Mouse (Mus musculus) limb, embryonic 15.5 days (tissue): ENCODE data around the gene Ushbp1. TPM values are rescaled to one million over a fixed set of nuclear protein-coding genes. Genes with fewer than 3 reads are reported as not detected.
A peak's percentile ranks its signal among the peaks of the same experiment; 100 is the strongest.

ENCODE experiments used
- ATAC-seq: fragments of 200-750 bp; cut with Nextera tagmentation; 2 replicates; pipeline ENCODE4 v1.8.0; 2017; ENCODE audit warnings: low read depth, moderate TSS enrichment; ENCODE audit not compliant: insufficient number of reproducible peaks, low FRiP score, low TSS enrichment
- H3K27ac ChIP-seq: fragments of 300-500 bp; sonication (generic); 2 replicates; pipeline ENCODE4 v1.5.1; 2015; ENCODE audit warnings: moderate library complexity, mild to moderate bottlenecking, inconsistent platforms
- H3K27me3 ChIP-seq: fragments of 300-500 bp; sonication (generic); 2 replicates; pipeline ENCODE4 v1.6.1; 2015; ENCODE audit warnings: inconsistent platforms
- H3K36me3 ChIP-seq: fragments of 300-500 bp; sonication (generic); 2 replicates; pipeline ENCODE4 v1.6.1; 2015; ENCODE audit warnings: inconsistent platforms
- H3K4me1 ChIP-seq: fragments of 300-500 bp; sonication (generic); 2 replicates; pipeline ENCODE4 v1.6.1; 2015; ENCODE audit warnings: inconsistent platforms
- H3K4me2 ChIP-seq: fragments of 300-500 bp; sonication (generic); 2 replicates; pipeline ENCODE4 v1.6.1; 2015; ENCODE audit warnings: mild to moderate bottlenecking, inconsistent platforms
- H3K4me3 ChIP-seq: fragments of 300-500 bp; sonication (generic); 2 replicates; pipeline ENCODE4 v1.5.1; 2015; ENCODE audit warnings: mild to moderate bottlenecking, inconsistent platforms
- H3K9ac ChIP-seq: fragments of 300-500 bp; sonication (generic); 2 replicates; pipeline ENCODE4 v1.6.1; 2015; ENCODE audit warnings: inconsistent platforms
- H3K9me3 ChIP-seq: fragments of 300-500 bp; sonication (generic); 2 replicates; pipeline ENCODE4 v1.6.1; 2016; ENCODE audit warnings: inconsistent platforms
- WGBS: fragments of 180-500 bp; shearing (Covaris S2); methylation state at CpG from one replicate; pipeline ENCODE4 v1.1.7; 2015; 5-methylcytosine and 5-hydroxymethylcytosine counted together
- polyA plus RNA-seq: library from polyadenylated mRNA; unstranded; fragments of >200 nt; fragmentation: Nextera tagmentation; extraction: Ambion mirVana; gene quantifications from 2 replicates; pipeline ENCODE4 v1.2.1, GENCODE M21; 2015

Gene Ushbp1
- polyA plus RNA-seq, 1 experiment from 2014 or later, result 10.3 TPM

DNA sequence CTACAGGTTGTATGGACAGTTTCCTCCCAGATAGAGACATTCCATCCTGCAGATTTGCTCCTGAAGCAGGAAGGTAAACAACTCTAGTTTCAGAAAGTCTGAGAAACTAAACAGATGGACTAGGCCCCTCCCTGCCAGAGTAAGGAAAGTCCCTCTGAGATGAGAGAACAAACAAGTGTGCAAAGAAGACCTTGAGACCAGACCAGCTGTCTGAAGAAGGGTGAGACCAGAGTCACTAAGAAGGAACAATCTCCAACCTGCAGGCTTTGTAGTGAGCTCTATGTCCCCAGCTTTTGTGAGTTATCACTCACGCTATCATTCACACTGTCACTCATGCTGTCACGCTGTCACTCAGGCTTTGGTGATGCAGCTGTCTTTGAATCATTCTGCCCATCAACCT lies 3.9 kb downstream of the Ushbp1 start:
- no peak overlapping the region for H3K9ac ChIP-seq
- H3K36me3 ChIP-seq, result no peaks in the 10 kb centered on the region
- no peak for ATAC-seq
- no peak overlapping the region for H3K4me3 ChIP-seq
- WGBS, result 89% methylated on average over 2 of the region's 2 CpGs
- H3K4me1 ChIP-seq, result no peaks in the 10 kb centered on the region
- no peaks in the 10 kb centered on the region for H3K27me3 ChIP-seq
- no peak overlapping the region for H3K27ac ChIP-seq
- no peak overlapping the region for H3K4me2 ChIP-seq
- no peaks in the 10 kb centered on the region for H3K9me3 ChIP-seq

DNA sequence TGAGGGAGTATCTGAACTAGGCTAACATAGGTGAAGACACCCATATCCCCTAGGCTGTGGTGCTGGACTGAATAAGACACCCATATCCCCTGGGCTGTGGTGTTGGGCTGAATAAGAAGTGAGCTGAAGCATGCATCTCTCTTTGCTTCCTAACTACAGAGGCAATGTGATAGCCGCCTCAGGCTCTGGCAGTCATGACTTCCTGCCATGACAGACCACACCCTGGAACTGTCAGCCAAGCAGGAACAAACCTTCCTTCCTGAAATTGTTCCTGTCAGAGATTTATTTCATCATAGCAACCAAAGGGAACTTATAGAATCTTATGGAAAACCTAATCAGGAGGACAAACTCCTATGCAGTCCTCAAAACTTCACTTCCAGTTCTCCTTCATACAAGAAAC lies 7.3 kb downstream of the Ushbp1 start:
- no peaks in the 10 kb centered on the region for H3K36me3 ChIP-seq
- H3K27ac ChIP-seq, result no peak overlapping the region
- WGBS, result 71% methylated on average over 1 of the region's 1 CpGs
- no peak for ATAC-seq
- no peak overlapping the region for H3K9ac ChIP-seq
- H3K4me3 ChIP-seq, result no peak overlapping the region
- peaks cover 1% of the 10 kb centered on the region; the same call in 1 of the 2 replicates for H3K4me1 ChIP-seq
- no peaks in the 10 kb centered on the region for H3K9me3 ChIP-seq
- H3K4me2 ChIP-seq, result no peak overlapping the region
- no peaks in the 10 kb centered on the region for H3K27me3 ChIP-seq

DNA sequence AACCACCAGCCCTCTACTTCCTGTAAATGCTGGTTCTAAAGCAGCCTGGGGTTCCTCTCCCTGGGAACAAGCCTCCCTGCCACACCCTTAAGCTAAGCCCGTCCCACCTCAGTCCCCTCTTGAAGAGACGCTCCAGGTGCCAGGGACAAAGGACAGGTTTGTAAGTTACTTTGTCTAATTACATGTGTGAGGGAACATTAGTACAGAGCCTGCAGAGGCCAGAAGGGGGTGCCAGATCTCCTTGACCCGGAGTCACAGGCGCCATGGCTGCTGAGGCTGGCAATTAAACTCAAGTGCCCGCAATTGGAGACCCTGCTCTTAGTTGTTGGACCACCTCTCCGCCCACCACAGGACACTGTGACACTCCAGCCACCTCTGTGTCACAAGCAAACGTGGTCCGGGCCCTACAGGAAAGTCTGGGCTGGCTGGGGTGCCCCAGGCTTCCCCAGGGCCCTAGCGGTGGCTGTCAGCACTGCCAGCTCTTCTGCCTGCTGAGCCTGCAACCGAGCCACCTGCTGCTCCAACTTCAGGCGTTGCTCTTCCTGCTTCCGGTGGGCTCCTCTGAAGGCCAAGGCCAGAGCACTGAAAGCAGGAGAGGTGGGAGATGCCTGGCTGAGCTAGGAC lies 10.3 kb downstream of the Ushbp1 start:
- H3K27me3 ChIP-seq, result no peaks in the 10 kb centered on the region
- no peaks in the 10 kb centered on the region for H3K36me3 ChIP-seq
- 68% methylated on average over 12 of the region's 12 CpGs for WGBS
- H3K9me3 ChIP-seq, result no peaks in the 10 kb centered on the region
- no peak overlapping the region for H3K4me2 ChIP-seq
- H3K9ac ChIP-seq, result no peak overlapping the region
- H3K4me1 ChIP-seq, result peaks cover 20% of the 10 kb centered on the region
- H3K27ac ChIP-seq, result no peak overlapping the region
- ATAC-seq, result no peak
- H3K4me3 ChIP-seq, result no peak overlapping the region

DNA sequence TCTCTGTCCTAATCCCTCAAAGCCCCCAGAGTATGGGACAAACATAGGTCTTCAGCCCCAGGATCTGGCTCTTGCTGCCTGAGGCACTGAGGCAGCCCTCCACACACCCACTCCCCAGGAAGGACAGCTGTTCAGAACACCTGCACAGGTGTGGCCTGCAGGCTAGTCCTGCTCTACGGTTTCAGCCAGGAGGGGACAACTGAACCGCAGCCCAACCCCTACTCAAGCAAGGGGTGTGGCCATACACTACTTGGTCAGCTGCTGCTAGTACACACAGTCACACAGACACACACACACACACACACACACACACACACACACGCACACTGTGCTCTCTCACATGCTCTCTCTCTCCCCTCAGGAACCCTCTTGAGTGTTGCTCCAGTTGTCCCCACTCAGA lies 11.7 kb downstream of the Ushbp1 start:
- Histone ChIP-seq H3K4me2 (no peak overlapping the region), H3K9ac (no peak overlapping the region), H3K36me3 (no peaks in the 10 kb centered on the region), H3K4me3 (no peak overlapping the region), H3K9me3 (no peaks in the 10 kb centered on the region), H3K4me1 (peaks cover 34% of the 10 kb centered on the region), H3K27me3 (no peaks in the 10 kb centered on the region), H3K27ac (no peak overlapping the region)
- WGBS, result 41% methylated on average over 3 of the region's 3 CpGs
- no peak for ATAC-seq

DNA sequence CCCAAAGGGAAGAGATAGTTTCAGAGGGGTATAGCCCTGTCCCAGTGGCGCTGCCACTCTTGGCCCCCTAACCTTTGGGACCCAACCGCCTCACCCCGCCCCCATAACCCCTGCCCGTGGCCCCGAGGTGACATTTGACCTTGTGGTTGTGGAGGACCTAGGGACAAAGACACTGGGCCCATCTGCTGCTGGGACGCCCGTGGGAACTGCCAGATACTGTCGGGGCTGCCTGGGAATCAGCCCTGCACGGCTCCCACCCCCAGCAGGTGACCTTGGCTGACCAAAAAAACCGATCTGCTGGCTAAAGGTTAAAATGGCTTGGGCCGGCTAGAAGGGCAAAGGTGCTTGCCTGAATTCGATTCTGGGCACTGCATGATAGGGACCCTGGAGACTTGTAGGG lies 12.2 kb downstream of the Ushbp1 start:
- H3K27me3 ChIP-seq, result no peaks in the 10 kb centered on the region
- H3K4me2 ChIP-seq, result no peak overlapping the region
- no peaks in the 10 kb centered on the region for H3K9me3 ChIP-seq
- H3K4me3 ChIP-seq, result no peak overlapping the region
- H3K4me1 ChIP-seq, result peaks cover 36% of the 10 kb centered on the region
- no peak for ATAC-seq
- H3K9ac ChIP-seq, result 0 out of 2 replicates have a peak overlapping the region, but pooled peaks have one; percentile 10
- H3K27ac ChIP-seq, result peak overlapping the region; percentile 90; the same call in 1 of the 2 replicates
- peaks cover under 1% of the 10 kb centered on the region; the same call in 1 of the 2 replicates for H3K36me3 ChIP-seq
- WGBS, result 39% methylated on average over 12 of the region's 12 CpGs

DNA sequence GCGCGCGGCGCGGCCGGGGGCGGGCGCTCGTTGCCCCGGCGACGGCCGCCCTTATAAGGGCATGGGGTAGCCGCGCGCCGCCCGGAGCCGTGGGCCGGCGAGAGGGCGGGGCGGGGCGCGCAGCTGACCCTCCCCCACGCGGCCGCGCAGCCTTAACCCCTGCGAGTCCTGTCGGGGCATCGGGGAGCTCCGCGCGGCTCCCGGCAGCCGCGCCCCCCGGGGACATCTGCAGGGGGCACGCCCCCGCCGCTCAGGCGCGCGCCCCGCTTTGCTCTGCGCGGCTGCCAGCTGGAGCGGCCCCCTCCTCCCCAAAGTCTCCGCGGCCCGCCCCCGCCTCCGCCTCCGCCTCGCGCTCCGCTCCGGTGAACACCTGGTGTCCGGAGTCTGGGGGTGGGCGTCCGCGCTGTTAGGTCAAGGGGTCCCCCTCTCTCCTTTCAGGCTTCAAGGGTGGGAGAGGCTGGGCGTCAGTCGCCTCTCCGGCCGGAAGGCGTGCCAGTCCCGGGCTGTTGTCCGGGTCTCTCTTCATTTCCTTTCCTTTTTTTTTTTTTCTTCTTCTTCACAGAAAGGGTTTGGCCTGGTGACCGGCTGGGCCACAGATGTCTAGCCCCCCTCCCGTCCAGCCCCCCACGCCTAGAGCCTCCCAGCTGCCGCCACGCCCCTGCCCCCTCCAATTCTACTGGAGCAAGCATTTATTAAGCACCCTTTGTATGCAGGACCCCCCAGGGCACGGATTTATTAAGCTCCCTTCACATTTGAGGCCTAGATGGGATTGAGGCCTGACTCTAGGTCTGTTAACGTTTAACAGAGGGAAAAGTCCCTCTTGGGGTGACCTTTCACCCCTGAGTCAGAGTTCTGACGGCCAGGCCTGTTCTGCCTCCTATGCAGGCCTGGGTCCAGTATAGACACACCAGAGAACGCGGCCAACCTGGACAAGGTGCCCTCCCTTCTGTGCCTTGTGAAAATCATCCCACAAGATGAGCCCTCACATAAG lies 13.3 kb downstream of the Ushbp1 start:
- 2% methylated on average over 63 of the region's 80 CpGs for WGBS
- no peaks in the 10 kb centered on the region for H3K27me3 ChIP-seq
- H3K27ac ChIP-seq, result peak overlapping the region; percentile 90
- H3K4me1 ChIP-seq, result peaks cover 39% of the 10 kb centered on the region
- H3K4me3 ChIP-seq, result peak overlapping the region; percentile 69
- peak; percentile 90 for ATAC-seq
- peak overlapping the region; percentile 80 for H3K9ac ChIP-seq
- H3K4me2 ChIP-seq, result peak overlapping the region; percentile 98
- H3K36me3 ChIP-seq, result peaks cover 11% of the 10 kb centered on the region
- no peaks in the 10 kb centered on the region for H3K9me3 ChIP-seq

DNA sequence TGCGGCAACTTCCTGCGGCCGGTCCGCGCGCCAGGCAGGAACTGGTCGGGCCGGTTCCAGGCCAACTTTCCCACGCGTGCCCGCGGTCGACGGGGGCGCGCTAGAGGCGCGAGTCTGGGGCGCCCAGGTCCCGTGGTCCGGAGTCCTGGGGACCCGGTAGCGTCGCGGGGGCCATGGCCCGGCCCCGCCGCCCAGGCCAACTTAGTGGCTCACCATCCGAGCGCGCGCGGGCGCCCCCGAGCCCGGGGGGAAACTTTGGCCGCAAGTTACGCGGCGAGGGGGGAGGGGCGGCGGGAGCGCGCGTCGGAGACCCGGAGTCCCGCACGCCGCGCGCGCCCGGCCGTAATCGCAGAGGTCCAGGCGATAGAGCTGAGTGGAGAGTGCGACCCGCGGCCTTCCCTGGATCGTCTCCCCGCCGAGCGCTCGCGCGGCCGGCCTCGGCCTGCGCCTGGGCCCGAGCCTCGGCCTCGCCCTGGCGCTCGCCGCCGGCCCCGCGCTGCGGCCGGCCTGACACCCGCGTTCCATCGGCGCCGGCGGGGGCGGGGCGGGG lies 14.1 kb downstream of the Ushbp1 start, which contains the start of gene Nr2f6:
TSS of gene Nr2f6 (minus strand) at position 540 of the 550 bp plus-strand sequence.
- Histone ChIP-seq H3K27ac (peak within 1 kb of the TSS; percentile 90), H3K4me1 (peaks cover 46% of the 10 kb centered on the region), H3K36me3 (peaks cover 15% of the 10 kb centered on the region), H3K4me3 (peak within 1 kb of the TSS; percentile 69), H3K9me3 (no peaks in the 10 kb centered on the region), H3K4me2 (peak within 1 kb of the TSS; percentile 98), H3K27me3 (no peaks in the 10 kb centered on the region), H3K9ac (peak within 1 kb of the TSS; percentile 80)
- 0 out of 2 replicates have a peak, but pooled peaks have one; percentile 8 for ATAC-seq
- whole genome bisulfite sequencing, result under 1% methylated on average over 85 of the region's 89 CpGs

DNA sequence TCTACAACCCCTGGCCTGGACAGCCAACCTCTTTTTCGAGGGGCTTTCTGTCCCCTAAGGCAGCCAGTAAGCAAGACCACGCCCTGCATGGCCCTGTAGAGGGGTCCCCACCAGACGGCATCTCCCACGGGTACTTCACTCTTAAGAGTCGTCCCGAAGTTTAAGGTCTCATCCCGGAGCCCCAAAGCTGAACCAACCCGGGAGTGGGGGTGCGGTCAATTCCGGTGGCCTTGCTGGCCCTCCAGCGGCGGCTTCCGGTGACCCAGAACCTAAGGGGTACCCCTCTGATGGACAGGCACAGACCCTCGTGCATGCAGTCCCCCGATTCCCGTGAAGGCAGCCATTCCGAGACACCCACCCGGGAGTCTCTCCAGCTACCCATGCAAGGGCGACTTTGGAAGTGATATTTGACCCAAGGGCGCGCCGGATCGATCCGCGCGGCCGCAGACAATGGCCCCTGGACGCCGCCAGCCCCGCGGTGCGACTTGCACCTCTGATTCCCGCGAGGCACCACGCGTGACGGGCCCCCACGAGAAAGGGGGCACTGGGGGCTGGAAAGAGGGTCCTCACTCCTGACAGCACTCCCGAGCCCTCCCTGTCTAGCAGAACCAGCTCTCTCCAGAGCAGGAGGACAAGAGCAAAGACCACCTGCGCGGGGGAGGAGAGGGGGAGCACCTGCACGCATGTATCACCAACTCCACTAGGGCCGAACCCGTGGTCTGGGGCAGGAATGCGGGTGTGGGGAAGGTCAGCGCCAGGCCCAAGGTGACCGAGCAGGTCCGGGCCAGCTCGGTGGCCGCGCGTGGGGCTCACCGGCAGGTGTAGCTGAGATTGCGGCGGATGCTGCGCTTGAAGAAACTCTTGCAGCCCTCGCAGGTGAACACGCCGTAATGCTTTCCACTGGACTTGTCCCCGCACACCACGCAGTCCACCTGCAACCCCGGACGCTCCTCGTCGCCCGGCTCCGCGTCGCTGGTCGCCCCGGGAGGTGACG lies 15.1 kb downstream of the Ushbp1 start:
- Histone ChIP-seq H3K4me2 (peak overlapping the region; percentile 98), H3K4me3 (peak overlapping the region; percentile 69), H3K27ac (no peak overlapping the region; the same call in 1 of the 2 replicates), H3K4me1 (peaks cover 56% of the 10 kb centered on the region), H3K27me3 (no peaks in the 10 kb centered on the region), H3K9ac (peak overlapping the region; percentile 80), H3K9me3 (no peaks in the 10 kb centered on the region), H3K36me3 (peaks cover 15% of the 10 kb centered on the region)
- no peak for ATAC-seq
- WGBS, result 2% methylated on average over 72 of the region's 72 CpGs

DNA sequence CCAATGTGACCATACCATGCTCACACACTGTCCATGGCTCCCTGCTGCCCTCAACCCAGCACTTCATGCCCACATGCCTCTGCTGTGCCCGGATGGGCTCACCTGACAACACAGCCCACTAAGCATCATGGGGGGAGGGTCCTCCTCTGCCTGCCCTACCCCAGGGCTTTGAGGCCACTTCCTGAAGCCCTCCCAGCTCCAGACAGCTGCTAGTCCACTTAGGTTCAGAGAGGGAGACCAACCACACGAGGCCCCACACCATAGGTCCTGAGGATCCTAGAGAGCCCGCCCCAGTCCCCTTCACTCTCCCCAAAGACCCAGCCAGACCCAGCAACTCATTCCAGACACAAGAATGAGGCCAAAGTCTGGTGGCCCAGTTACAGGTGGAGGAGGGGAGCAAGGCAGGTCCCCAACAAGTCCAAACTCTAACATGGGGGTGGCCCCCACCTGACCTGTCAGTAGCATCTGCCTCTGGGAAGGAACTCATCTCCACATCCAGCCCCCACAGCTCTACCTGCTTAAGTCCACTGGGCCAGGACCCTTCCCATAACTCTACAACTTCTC lies 16.0 kb downstream of the Ushbp1 start:
- ATAC-seq, result no peak
- Histone ChIP-seq H3K27ac (no peak overlapping the region), H3K9me3 (no peaks in the 10 kb centered on the region), H3K27me3 (no peaks in the 10 kb centered on the region), H3K4me3 (peak overlapping the region; percentile 69), H3K9ac (peak overlapping the region; percentile 80; the same call in 1 of the 2 replicates), H3K4me1 (peaks cover 65% of the 10 kb centered on the region), H3K4me2 (peak overlapping the region; percentile 98), H3K36me3 (peaks cover 24% of the 10 kb centered on the region)
- 41% methylated on average over 3 of the region's 3 CpGs for WGBS

DNA sequence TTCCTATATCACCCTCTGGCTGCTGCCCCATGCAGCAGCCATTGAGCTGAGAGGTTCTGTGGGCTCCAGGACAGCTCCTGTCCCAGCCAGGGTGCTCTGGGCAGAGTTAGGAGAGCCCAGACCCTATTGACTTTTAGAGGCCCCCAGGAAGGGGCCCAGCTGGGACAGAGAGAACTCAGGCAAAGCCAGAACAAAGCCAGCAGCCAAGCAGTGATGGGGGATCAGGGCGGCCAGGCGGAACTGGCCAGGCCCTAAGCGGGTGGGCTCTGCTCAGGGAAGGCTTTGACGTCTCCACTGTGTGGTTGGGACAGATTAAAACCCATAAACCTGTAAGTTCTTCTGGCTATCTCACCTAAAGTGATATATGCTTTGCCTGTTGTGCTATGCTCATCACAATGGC lies 16.6 kb downstream of the Ushbp1 start:
- no peaks in the 10 kb centered on the region for H3K9me3 ChIP-seq
- peaks cover 65% of the 10 kb centered on the region for H3K4me1 ChIP-seq
- no peak overlapping the region for H3K27ac ChIP-seq
- peaks cover 30% of the 10 kb centered on the region for H3K36me3 ChIP-seq
- no peak overlapping the region for H3K4me3 ChIP-seq
- H3K4me2 ChIP-seq, result peak overlapping the region; percentile 98; the same call in 1 of the 2 replicates
- 68% methylated on average over 4 of the region's 4 CpGs for WGBS
- no peak for ATAC-seq
- H3K9ac ChIP-seq, result no peak overlapping the region
- no peaks in the 10 kb centered on the region for H3K27me3 ChIP-seq
